Mouse (Mus musculus) limb, embryonic 12.5 days (tissue): ENCODE data around the gene Hspbap1. TPM values are rescaled to one million over a fixed set of nuclear protein-coding genes. Genes with fewer than 3 reads are reported as not detected.

Experiments used
- ATAC-seq: fragments of 200-750 bp; cut with Nextera tagmentation; 2 replicates; pipeline ENCODE4 v1.8.0; 2017; ENCODE audit warnings: low read depth, moderate TSS enrichment; ENCODE audit not compliant: insufficient number of reproducible peaks, insufficient read depth, low FRiP score, low TSS enrichment
- H3K27ac ChIP-seq: fragments of 300-500 bp; sonication (generic); 2 replicates; pipeline ENCODE4 v1.5.1; 2016; ENCODE audit warnings: mild to moderate bottlenecking, moderate library complexity
- H3K27me3 ChIP-seq: fragments of 300-500 bp; sonication (generic); 2 replicates; pipeline ENCODE4 v1.6.1; 2016; ENCODE audit warnings: mild to moderate bottlenecking, moderate library complexity
- H3K36me3 ChIP-seq: fragments of 300-500 bp; sonication (generic); 2 replicates; pipeline ENCODE4 v1.6.1; 2016; ENCODE audit warnings: mild to moderate bottlenecking, moderate library complexity
- H3K4me1 ChIP-seq: fragments of 300-500 bp; sonication (generic); replicated peaks from 2 replicates; pipeline ENCODE4 v1.6.1; 2016
- H3K4me2 ChIP-seq: fragments of 300-500 bp; sonication (generic); 2 replicates; pipeline ENCODE4 v1.6.1; 2016; ENCODE audit warnings: mild to moderate bottlenecking, moderate library complexity
- H3K4me3 ChIP-seq: fragments of 300-500 bp; sonication (generic); replicated peaks from 2 replicates; pipeline ENCODE4 v1.5.1; 2016; ENCODE audit warnings: mild to moderate bottlenecking
- H3K9ac ChIP-seq: fragments of 300-500 bp; sonication (generic); replicated peaks from 2 replicates; pipeline ENCODE4 v1.6.1; 2016; ENCODE audit warnings: mild to moderate bottlenecking, moderate library complexity
- H3K9me3 ChIP-seq: fragments of 300-500 bp; sonication (generic); 2 replicates; pipeline ENCODE4 v1.6.1; 2016; ENCODE audit warnings: mild to moderate bottlenecking, moderate library complexity
- WGBS: fragments of 180-500 bp; shearing (Covaris S2); methylation state at CpG from one replicate; pipeline ENCODE4 v1.1.7; 2016; 5-methylcytosine and 5-hydroxymethylcytosine counted together
- polyA plus RNA-seq: library from polyadenylated mRNA; unstranded; fragments of >200 nt; fragmentation: Nextera tagmentation; extraction: Ambion mirVana; gene quantifications from 2 replicates; pipeline ENCODE4 v1.2.1, GENCODE M21; 2016

Hspbap1 gene
- polyA plus RNA-seq, 1 experiment from 2014 or later, result 21.6 TPM

GRCm38 (mm10) chr16:35806973-35807662 lies 36.9 kb downstream of the Hspbap1 start:
- no peaks in the 10 kb centered on the region for H3K27me3 ChIP-seq
- H3K27ac ChIP-seq, result no peak overlapping the region
- H3K36me3 ChIP-seq, result peaks cover 20% of the 10 kb centered on the region; the same call in 1 of the 2 replicates
- H3K4me3 ChIP-seq, result no peak overlapping the region
- no peak overlapping the region for H3K4me2 ChIP-seq
- H3K4me1 ChIP-seq, result no peaks in the 10 kb centered on the region
- WGBS, result 90% methylated on average over 6 of the region's 6 CpGs
- H3K9me3 ChIP-seq, result no peaks in the 10 kb centered on the region
- no peak overlapping the region for H3K9ac ChIP-seq
- no peak for ATAC-seq

GRCm38 (mm10) chr16:35807663-35807992 lies 37.5 kb downstream of the Hspbap1 start:
- no peak overlapping the region for H3K9ac ChIP-seq
- H3K4me2 ChIP-seq, result no peak overlapping the region
- ATAC-seq, result no peak
- H3K36me3 ChIP-seq, result peaks cover 14% of the 10 kb centered on the region; the same call in 1 of the 2 replicates
- 85% methylated on average over 4 of the region's 4 CpGs for WGBS
- no peaks in the 10 kb centered on the region for H3K9me3 ChIP-seq
- no peak overlapping the region for H3K27ac ChIP-seq
- no peaks in the 10 kb centered on the region for H3K4me1 ChIP-seq
- no peaks in the 10 kb centered on the region for H3K27me3 ChIP-seq
- no peak overlapping the region for H3K4me3 ChIP-seq

- H3K9me3 ChIP-seq, result no peaks in the 10 kb centered on the region
- peaks cover 14% of the 10 kb centered on the region; the same call in 1 of the 2 replicates for H3K36me3 ChIP-seq
- H3K27me3 ChIP-seq, result no peaks in the 10 kb centered on the region
- H3K4me3 ChIP-seq, result no peak overlapping the region
- 94% methylated on average over 2 of the region's 2 CpGs for WGBS
- ATAC-seq, result no peak
- no peak overlapping the region for H3K9ac ChIP-seq
- H3K4me2 ChIP-seq, result no peak overlapping the region
- H3K4me1 ChIP-seq, result no peaks in the 10 kb centered on the region
- no peak overlapping the region for H3K27ac ChIP-seq
Observed at GRCm38 (mm10) chr16:35808838-35809237, 38.7 kb downstream of the Hspbap1 start.

GRCm38 (mm10) chr16:35813119-35813518 lies 42.9 kb downstream of the Hspbap1 start:
- Histone ChIP-seq H3K4me3 (no peak overlapping the region), H3K36me3 (peaks cover 7% of the 10 kb centered on the region; the same call in 1 of the 2 replicates), H3K27me3 (no peaks in the 10 kb centered on the region), H3K4me2 (no peak overlapping the region), H3K9ac (no peak overlapping the region), H3K4me1 (peaks cover 5% of the 10 kb centered on the region; the same call in 1 of the 2 replicates), H3K27ac (no peak overlapping the region), H3K9me3 (no peaks in the 10 kb centered on the region)
- no peak for ATAC-seq
- 69% methylated on average over 3 of the region's 3 CpGs for WGBS

- Histone ChIP-seq H3K27ac (no peak overlapping the region), H3K27me3 (no peaks in the 10 kb centered on the region), H3K4me1 (peaks cover 5% of the 10 kb centered on the region; the same call in 1 of the 2 replicates), H3K4me3 (no peak overlapping the region), H3K36me3 (peaks cover 28% of the 10 kb centered on the region), H3K9me3 (no peaks in the 10 kb centered on the region), H3K4me2 (no peak overlapping the region), H3K9ac (no peak overlapping the region)
- WGBS, result 38% methylated on average over 13 of the region's 13 CpGs
- 0 out of 2 replicates have a peak, but pooled peaks have one; percentile 26 for ATAC-seq
Observed at GRCm38 (mm10) chr16:35817255-35818089, 47.3 kb downstream of the Hspbap1 start.

- H3K9ac ChIP-seq, result no peak overlapping the region
- H3K27me3 ChIP-seq, result no peaks in the 10 kb centered on the region
- no peaks in the 10 kb centered on the region for H3K9me3 ChIP-seq
- no peaks in the 10 kb centered on the region for H3K4me1 ChIP-seq
- H3K4me3 ChIP-seq, result no peak overlapping the region
- WGBS, result 32% methylated on average over 7 of the region's 7 CpGs
- no peak overlapping the region for H3K4me2 ChIP-seq
- no peak for ATAC-seq
- H3K36me3 ChIP-seq, result peaks cover 30% of the 10 kb centered on the region
- H3K27ac ChIP-seq, result no peak overlapping the region
Observed at GRCm38 (mm10) chr16:35829999-35830398, 59.8 kb downstream of the Hspbap1 start.

- Histone ChIP-seq H3K9ac (no peak overlapping the region), H3K4me3 (no peak overlapping the region), H3K9me3 (peaks cover 3% of the 10 kb centered on the region; the same call in 1 of the 2 replicates), H3K4me1 (no peaks in the 10 kb centered on the region), H3K36me3 (peaks cover 2% of the 10 kb centered on the region; the same call in 1 of the 2 replicates), H3K27me3 (no peaks in the 10 kb centered on the region), H3K27ac (no peak overlapping the region), H3K4me2 (no peak overlapping the region)
- 87% methylated on average over 3 of the region's 3 CpGs for WGBS
- ATAC-seq, result no peak
Observed at GRCm38 (mm10) chr16:35832926-35833325, 62.8 kb downstream of the Hspbap1 start.

- WGBS, result 89% methylated on average over 8 of the region's 8 CpGs
- Histone ChIP-seq H3K9me3 (peaks cover 3% of the 10 kb centered on the region; the same call in 1 of the 2 replicates), H3K4me3 (no peak overlapping the region), H3K4me1 (no peaks in the 10 kb centered on the region), H3K27me3 (no peaks in the 10 kb centered on the region), H3K4me2 (no peak overlapping the region), H3K36me3 (no peaks in the 10 kb centered on the region), H3K9ac (no peak overlapping the region), H3K27ac (no peak overlapping the region)
- no peak for ATAC-seq
Observed at GRCm38 (mm10) chr16:35834653-35835052, 64.5 kb downstream of the Hspbap1 start.

GRCm38 (mm10) chr16:35839680-35840079 lies 69.5 kb downstream of the Hspbap1 start:
- Histone ChIP-seq H3K4me3 (no peak overlapping the region), H3K9me3 (peaks cover 3% of the 10 kb centered on the region; the same call in 1 of the 2 replicates), H3K27ac (no peak overlapping the region), H3K4me2 (no peak overlapping the region), H3K9ac (no peak overlapping the region), H3K36me3 (no peaks in the 10 kb centered on the region), H3K27me3 (no peaks in the 10 kb centered on the region), H3K4me1 (no peaks in the 10 kb centered on the region)
- 24% methylated on average over 1 of the region's 1 CpGs for WGBS
- no peak for ATAC-seq

GRCm38 (mm10) chr16:35847138-35847537 lies 77.0 kb downstream of the Hspbap1 start:
- ATAC-seq, result no peak

GRCm38 (mm10) chr16:35855846-35856245 lies 85.7 kb downstream of the Hspbap1 start:
- Histone ChIP-seq H3K27me3 (no peaks in the 10 kb centered on the region), H3K36me3 (no peaks in the 10 kb centered on the region), H3K4me1 (no peaks in the 10 kb centered on the region), H3K9ac (no peak overlapping the region), H3K27ac (no peak overlapping the region), H3K9me3 (no peaks in the 10 kb centered on the region), H3K4me3 (no peak overlapping the region), H3K4me2 (no peak overlapping the region)
- no peak for ATAC-seq
- whole genome bisulfite sequencing, result 76% methylated on average over 4 of the region's 4 CpGs

More at GRCm38 (mm10) chr16:35847138-35847537, 77.0 kb downstream of the Hspbap1 start:
- Histone ChIP-seq H3K4me2 (no peak overlapping the region), H3K27ac (no peak overlapping the region), H3K9me3 (no peaks in the 10 kb centered on the region), H3K27me3 (no peaks in the 10 kb centered on the region), H3K4me1 (no peaks in the 10 kb centered on the region), H3K4me3 (no peak overlapping the region), H3K36me3 (no peaks in the 10 kb centered on the region), H3K9ac (no peak overlapping the region)
